Mouse (Mus musculus): Measurements from ENCODE around the gene Rhoq.

- TF ChIP-seq TAL1 (IDR thresholded peaks at IDR 0.05; ENCODE audit: low read length) (no peak), GATA1 (IDR thresholded peaks at IDR 0.05; ENCODE audit: low read length) (no peak)
Measured at GRCm38 (mm10) chr17:86937497-86938155, 25.3 kb upstream of the Rhoq start.

Data from erythroblast, embryonic 14.5 days (primary cell).